Mouse (Mus musculus) B cell, adult 62 days (primary cell): ENCODE measurements around the gene Vsig4. TPM values are rescaled to one million over a fixed set of nuclear protein-coding genes. Genes with fewer than 3 reads are reported as not detected.

Experiments used
- total RNA-seq: library from RNA; stranded (reverse); gene quantifications from 4 replicates; pipeline ENCODE4 v1.2.4, GENCODE M21; 2023

Vsig4 gene
- total RNA-seq, result not detected in 4 replicates

GRCm38 (mm10) chrX:96293338-96293737 is at the start of gene Vsig4:
Gene Vsig4 (minus strand): TSS chrX:96293438.

Other genes starting within 250 kb of the Vsig4 start
- gene Msn, start 197.4 kb downstream of the Vsig4 start, total RNA-seq, result 720 to 754 TPM (median 731 TPM) in 4 replicates
- gene Heph, start 161.9 kb upstream of the Vsig4 start, total RNA-seq, result not detected in 4 replicates
- not detected in 4 replicates for gene Hsf3, start 162.9 kb upstream of the Vsig4 start, total RNA-seq